Mouse (Mus musculus) lung, postnatal 0 days (tissue): Measurements from ENCODE around the gene Iqce. TPM values are rescaled to one million over a fixed set of nuclear protein-coding genes. Genes with fewer than 3 reads are reported as not detected.

Experiments
- ATAC-seq: fragments of 200-750 bp; cut with Nextera tagmentation; 2 replicates; pipeline ENCODE4 v1.8.0; 2017; ENCODE audit warnings: moderate library complexity
- DNase-seq: peaks from one replicate; pipeline ENCODE4 v3.0.0-alpha.2; 2016; ENCODE audit warnings: low spot score
- H3K27ac ChIP-seq: fragments of 300-500 bp; sonication (generic); 2 replicates; pipeline ENCODE4 v1.5.1; 2014; ENCODE audit warnings: antibody characterized with exemption, mild to moderate bottlenecking, low read length, mixed read lengths
- H3K27me3 ChIP-seq: fragments of 300-500 bp; sonication (generic); replicated peaks from 2 replicates; pipeline ENCODE4 v1.6.1; 2014; ENCODE audit warnings: low read length, mixed read lengths; ENCODE audit not compliant: insufficient read depth
- H3K36me3 ChIP-seq: fragments of 300-500 bp; sonication (generic); 2 replicates; pipeline ENCODE4 v1.6.1; 2014; ENCODE audit warnings: low read length, mixed read lengths; ENCODE audit not compliant: insufficient read depth
- H3K4me1 ChIP-seq: fragments of 300-500 bp; sonication (generic); 2 replicates; pipeline ENCODE4 v1.6.1; 2014; ENCODE audit warnings: antibody characterized with exemption, low read depth, low read length, mixed read lengths; ENCODE audit not compliant: insufficient read depth
- H3K4me2 ChIP-seq: fragments of 300-500 bp; sonication (generic); replicated peaks from 2 replicates; pipeline ENCODE4 v1.6.1; 2014; ENCODE audit warnings: low read depth, mild to moderate bottlenecking, low read length, moderate library complexity, mixed read lengths
- H3K4me3 ChIP-seq: fragments of 300-500 bp; sonication (generic); 2 replicates; pipeline ENCODE4 v1.5.1; 2014; ENCODE audit warnings: low read depth, low read length
- H3K9ac ChIP-seq: fragments of 300-500 bp; sonication (generic); replicated peaks from 2 replicates; pipeline ENCODE4 v1.6.1; 2014; ENCODE audit warnings: low read depth, mild to moderate bottlenecking
- H3K9me3 ChIP-seq: fragments of 300-500 bp; sonication (generic); 2 replicates; pipeline ENCODE4 v1.6.1; 2016; ENCODE audit warnings: low read length, mixed read lengths
- CTCF ChIP-seq: IDR thresholded peaks from 2 replicates; pipeline ENCODE4 v1.5.1; 2016; ENCODE audit warnings: antibody characterized with exemption, mild to moderate bottlenecking
- EP300 ChIP-seq: IDR thresholded peaks from 2 replicates; pipeline ENCODE4 v1.6.1; 2016; ENCODE audit warnings: antibody characterized with exemption, mild to moderate bottlenecking, control low read depth
- WGBS: fragments of 180-500 bp; shearing (Covaris S2); extraction: QIAGEN DNeasy Blood & Tissue Kit; methylation state at CpG from one replicate; pipeline ENCODE4 v1.1.7; 2014; 5-methylcytosine and 5-hydroxymethylcytosine counted together
- polyA plus RNA-seq: library from polyadenylated mRNA; unstranded; fragments of >200 nt; fragmentation: Nextera tagmentation; extraction: Ambion mirVana; gene quantifications from 2 replicates; pipeline ENCODE4 v1.2.1, GENCODE M21; 2015

The Iqce gene
- polyA plus RNA-seq, 1 experiment from 2014 or later = 11.0 TPM

GRCm38 (mm10) chr5:140659607-140660272 lies 42.4 kb downstream of the Iqce start:
- 50% methylated on average over 16 of the region's 16 CpGs for WGBS
- Histone ChIP-seq H3K4me3 (no peak overlapping the region), H3K27me3 (no peaks in the 10 kb centered on the region), H3K9me3 (no peaks in the 10 kb centered on the region), H3K36me3 (no peaks in the 10 kb centered on the region), H3K4me1 (peaks cover 3% of the 10 kb centered on the region; the same call in 1 of the 2 replicates), H3K9ac (no peak overlapping the region), H3K4me2 (no peak overlapping the region), H3K27ac (no peak overlapping the region)
- DNase-seq (no peak), ATAC-seq (peak; percentile 27; the same call in 1 of the 2 replicates)
- no peak for TF ChIP-seq EP300
- no peak for TF ChIP-seq CTCF

DNA sequence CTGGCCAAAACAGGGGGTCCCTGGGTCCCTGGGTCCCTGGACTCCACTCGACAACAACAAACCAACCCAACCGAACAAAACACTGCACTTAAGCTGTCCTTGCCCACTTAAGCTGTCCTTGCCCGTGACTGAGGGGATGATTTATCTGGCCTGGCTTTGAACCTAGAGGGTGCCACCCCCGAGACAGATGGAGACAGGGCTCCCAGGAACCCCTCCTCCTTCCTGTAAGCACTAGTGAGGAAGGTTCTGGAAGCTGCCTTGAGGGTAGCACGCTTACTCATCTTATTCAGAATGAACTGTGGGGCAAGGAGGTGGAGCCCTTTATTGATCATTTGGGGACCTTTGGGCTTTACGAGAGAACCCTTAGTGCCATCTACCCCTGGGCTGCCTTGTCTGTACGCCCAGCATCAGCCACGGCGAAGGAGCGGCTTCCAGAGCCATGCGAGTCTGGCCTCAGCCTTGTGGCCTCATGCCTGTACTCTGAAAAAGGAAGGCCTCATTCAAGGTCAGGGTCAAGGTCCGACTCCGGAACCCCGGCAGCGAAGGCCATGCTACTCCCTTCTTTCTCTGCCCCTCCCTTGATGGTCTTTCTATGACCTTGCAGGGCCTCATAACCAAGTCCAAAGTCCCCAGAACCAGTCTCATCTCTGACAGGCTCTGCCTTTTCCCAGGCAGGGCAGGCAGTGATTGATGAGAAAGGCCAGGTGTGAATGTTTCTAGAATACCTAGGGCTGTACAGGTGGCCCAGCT lies 47.9 kb downstream of the Iqce start:
- TF ChIP-seq CTCF = no peak
- TF ChIP-seq EP300 = no peak
- whole genome bisulfite sequencing = 76% methylated on average over 15 of the region's 15 CpGs
- ATAC-seq (no peak), DNase-seq (no peak)
- no peaks in the 10 kb centered on the region for H3K27me3 ChIP-seq
- no peak overlapping the region for H3K4me2 ChIP-seq
- H3K4me3 ChIP-seq = no peak overlapping the region
- no peaks in the 10 kb centered on the region for H3K9me3 ChIP-seq
- peaks cover 4% of the 10 kb centered on the region; the same call in 1 of the 2 replicates for H3K4me1 ChIP-seq
- H3K36me3 ChIP-seq = no peaks in the 10 kb centered on the region
- no peak overlapping the region for H3K9ac ChIP-seq
- no peak overlapping the region for H3K27ac ChIP-seq

- no peak overlapping the region for H3K27ac ChIP-seq
- TF ChIP-seq CTCF (no peak), EP300 (no peak)
- ATAC-seq = no peak
- H3K4me2 ChIP-seq = no peak overlapping the region
- no peaks in the 10 kb centered on the region for H3K36me3 ChIP-seq
- H3K9ac ChIP-seq = no peak overlapping the region
- DNase-seq = peak; percentile 67
- 41% methylated on average over 7 of the region's 7 CpGs for WGBS
- no peak overlapping the region for H3K4me3 ChIP-seq
- peaks cover 9% of the 10 kb centered on the region for H3K4me1 ChIP-seq
- no peaks in the 10 kb centered on the region for H3K9me3 ChIP-seq
- H3K27me3 ChIP-seq = no peaks in the 10 kb centered on the region
These were observed 49.6 kb downstream of the Iqce start for GRCm38 (mm10) chr5:140652587-140652986.

DNA sequence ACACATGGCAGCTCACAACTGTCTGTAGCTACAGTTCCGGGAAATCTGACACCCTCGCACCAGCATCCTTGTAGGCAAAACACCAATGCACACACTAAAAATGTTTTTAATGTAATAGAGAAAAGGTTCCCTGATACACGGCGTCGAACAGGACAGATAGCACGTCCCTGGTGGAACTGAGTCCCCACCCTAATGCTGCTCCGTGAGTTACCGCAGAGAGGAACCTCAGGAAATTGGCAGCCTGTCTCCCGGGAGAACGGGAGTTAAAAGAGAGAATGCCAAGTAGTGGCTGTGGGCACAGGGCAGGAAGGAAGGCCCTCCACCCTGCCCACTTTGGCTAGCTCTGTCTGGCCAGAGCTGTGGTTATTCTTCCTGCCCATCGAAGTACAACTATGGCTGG lies 50.9 kb downstream of the Iqce start:
- Histone ChIP-seq H3K9ac (no peak overlapping the region), H3K4me2 (no peak overlapping the region), H3K4me1 (peaks cover 18% of the 10 kb centered on the region), H3K9me3 (no peaks in the 10 kb centered on the region), H3K27ac (no peak overlapping the region), H3K4me3 (no peak overlapping the region), H3K27me3 (no peaks in the 10 kb centered on the region), H3K36me3 (no peaks in the 10 kb centered on the region)
- ATAC-seq = no peak
- peak; percentile 10; the same call in 1 of the 2 replicates for TF ChIP-seq EP300
- no peak for TF ChIP-seq CTCF
- 56% methylated on average over 11 of the region's 11 CpGs for WGBS
- no peak for DNase-seq

GRCm38 (mm10) chr5:140649881-140650414 lies 52.2 kb downstream of the Iqce start:
- no peak overlapping the region for H3K9ac ChIP-seq
- H3K36me3 ChIP-seq = no peaks in the 10 kb centered on the region; the same call in 1 of the 2 replicates
- no peak overlapping the region for H3K27ac ChIP-seq
- TF ChIP-seq CTCF = no peak
- no peak for TF ChIP-seq EP300
- H3K27me3 ChIP-seq = no peaks in the 10 kb centered on the region
- DNase-seq (no peak), ATAC-seq (no peak)
- H3K4me3 ChIP-seq = no peak overlapping the region
- no peaks in the 10 kb centered on the region for H3K9me3 ChIP-seq
- 65% methylated on average over 7 of the region's 7 CpGs for WGBS
- peaks cover 26% of the 10 kb centered on the region for H3K4me1 ChIP-seq
- no peak overlapping the region for H3K4me2 ChIP-seq

DNA sequence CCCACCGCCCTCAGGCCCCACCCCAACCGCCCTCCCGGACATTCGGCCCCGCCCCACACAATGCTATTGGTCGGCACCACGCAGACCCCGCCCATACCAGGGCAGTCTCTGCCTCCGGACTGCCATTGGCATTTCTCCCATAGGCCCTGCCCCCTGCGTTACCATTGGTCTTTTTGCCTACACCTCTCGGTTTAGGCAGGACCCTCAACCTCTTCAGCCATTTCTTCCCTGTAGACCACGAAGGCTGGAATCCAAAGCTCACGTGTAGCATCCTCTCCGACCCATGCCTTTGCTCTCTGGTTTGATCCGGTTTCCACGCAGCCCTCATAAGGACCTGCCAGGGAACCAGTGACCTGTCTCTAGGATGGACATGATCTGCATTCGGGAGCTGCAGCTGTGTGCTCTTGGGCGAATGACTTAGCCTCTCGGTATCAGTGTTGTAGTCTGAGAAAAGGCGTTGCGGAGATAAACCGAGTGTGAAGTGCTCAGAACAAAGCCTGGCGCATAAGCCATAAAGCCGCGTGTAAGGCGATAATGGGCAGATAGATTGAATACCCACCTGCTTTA lies 53.0 kb downstream of the Iqce start:
- Histone ChIP-seq H3K4me3 (peak overlapping the region; percentile 86), H3K4me2 (peak overlapping the region; percentile 87), H3K9me3 (no peaks in the 10 kb centered on the region), H3K9ac (no peak overlapping the region), H3K27ac (no peak overlapping the region), H3K4me1 (peaks cover 26% of the 10 kb centered on the region), H3K27me3 (no peaks in the 10 kb centered on the region), H3K36me3 (no peaks in the 10 kb centered on the region; the same call in 1 of the 2 replicates)
- DNase-seq (peak; percentile 99), ATAC-seq (peak; percentile 95)
- TF ChIP-seq CTCF (no peak), EP300 (no peak)
- 4% methylated on average over 24 of the region's 26 CpGs for WGBS
